Mouse (Mus musculus): Measurements from ENCODE around the gene Dedd.

GRCm38 (mm10) chr1:171343922-171344677, 15.2 kb downstream of the Dedd start:
- TF ChIP-seq CTCF (IDR thresholded peaks at IDR 0.05; ENCODE audit: low read depth, low read length) (no peak), POLR2A (IDR thresholded peaks at IDR 0.05; ENCODE audit: extremely low read depth, insufficient read depth, low read length) (no peak)
